In genomic region chr4:134119644-134120043, GRCm38 (mm10) we compare ENCODE assay signal across 10 mouse cellular contexts. TPM values are rescaled to one million over a fixed set of nuclear protein-coding genes. Genes with fewer than 3 reads are reported as not detected.
DNase-seq lines count a peak whose midpoint lies in the region; ATAC-seq and TF ChIP-seq lines count a peak whose summit lies in the region.
"Had no signal": no experiment of that assay in that cellular context is flagged by ENCODE, and none has a peak within 500 bp of the region (broad histone marks: within the 10 kb centered on the region; RNA-seq: fewer than 3 reads in every experiment).

No protein-coding gene starts in this region.

- no peak for TF ChIP-seq POLR2A in thymus, adult 2 months (IDR thresholded peaks at IDR 0.05; ENCODE audit: control insufficient read depth, extremely low read depth, insufficient read depth, low read length, poor library complexity)

- WGBS in midbrain, embryonic 10.5 days: 66% methylated on average over 9 of the region's 9 CpGs
- WGBS in midbrain, embryonic 15.5 days: 62% methylated on average over 9 of the region's 9 CpGs
- WGBS in thymus, adult 2 months: 61% methylated on average over 9 of the region's 9 CpGs

- no peaks in the 10 kb centered on the region for H3K9me3 ChIP-seq in midbrain, embryonic 10.5 days (replicated peaks)
- H3K9me3 ChIP-seq in midbrain, embryonic 15.5 days: no peaks in the 10 kb centered on the region

- peak overlapping the region; percentile 50 for H3K27ac ChIP-seq in midbrain, embryonic 10.5 days (replicated peaks)
- no peak overlapping the region for H3K27ac ChIP-seq in midbrain, embryonic 15.5 days
- peak overlapping the region; percentile 98 for H3K27ac ChIP-seq in thymus, adult 2 months (ENCODE audit: control insufficient read depth, insufficient read depth, low read length)

- TF ChIP-seq CTCF in thymus, adult 2 months (IDR thresholded peaks at IDR 0.05; ENCODE audit: borderline replicate concordance, control insufficient read depth, extremely low read depth, insufficient read depth, low read length, poor library complexity): no peak

- no peaks in the 10 kb centered on the region for H3K27me3 ChIP-seq in midbrain, embryonic 10.5 days (ENCODE audit: low read depth, poor library complexity, severe bottlenecking)
- no peaks in the 10 kb centered on the region for H3K27me3 ChIP-seq in midbrain, embryonic 15.5 days (replicated peaks)
- no peaks in the 10 kb centered on the region for H3K27me3 ChIP-seq in thymus, adult 2 months (ENCODE audit: control insufficient read depth, insufficient read depth, low read length)

- ATAC-seq in midbrain, embryonic 15.5 days (replicated peaks): no peak
- ATAC-seq in erythroblast, adult 5-6 weeks (replicated peaks; ENCODE audit: low FRiP score, poor library complexity, severe bottlenecking): 0 out of 2 replicates have a peak, but pooled peaks have one; percentile 33
- ATAC-seq in granulocyte monocyte progenitor cell, adult 5-6 weeks (replicated peaks; ENCODE audit: poor library complexity, severe bottlenecking): no peak

- H3K4me2 ChIP-seq in midbrain, embryonic 15.5 days: no peak overlapping the region

- no peak overlapping the region for H3K9ac ChIP-seq in midbrain, embryonic 15.5 days

- peaks cover 34% of the 10 kb centered on the region for H3K4me1 ChIP-seq in midbrain, embryonic 10.5 days
- H3K4me1 ChIP-seq in midbrain, embryonic 15.5 days: peaks cover 5% of the 10 kb centered on the region
- H3K4me1 ChIP-seq in thymus, adult 2 months (replicated peaks; ENCODE audit: control insufficient read depth, insufficient read depth, low read length): peaks cover 89% of the 10 kb centered on the region

- H3K36me3 ChIP-seq in midbrain, embryonic 10.5 days: no peaks in the 10 kb centered on the region
- H3K36me3 ChIP-seq in midbrain, embryonic 15.5 days (replicated peaks): no peaks in the 10 kb centered on the region
- no peaks in the 10 kb centered on the region for H3K36me3 ChIP-seq in thymus, adult 2 months (ENCODE audit: control insufficient read depth, insufficient read depth, low read length)

- DNase-seq in cerebellum, postnatal 25 days: peak; percentile 22 to 39
- no peak for DNase-seq in cerebellum, adult 11 months
- DNase-seq in midbrain, embryonic 10.5 days (ENCODE audit: low spot score): peak; percentile 37
- peak; percentile 59 for DNase-seq in thymus, adult 2 months
- DNase-seq in kidney, adult 18-20 months: no peak
- DNase-seq: layer of hippocampus, adult 9-11 months had no signal

- H3K4me3 ChIP-seq in midbrain, embryonic 10.5 days: no peak overlapping the region
- H3K4me3 ChIP-seq in midbrain, embryonic 15.5 days: no peak overlapping the region
- no peak overlapping the region for H3K4me3 ChIP-seq in thymus, adult 2 months (ENCODE audit: control insufficient read depth, insufficient read depth, low read length)
- H3K4me3 ChIP-seq: erythroblast, embryonic 14.5 days had no signal

RNA-seq across cellular contexts. Expression of gene Sh3bgrl3, which starts 8.9 kb away (rescaled TPM):
- polyA plus RNA-seq in midbrain, embryonic 10.5 days (2016; fragmentation: Nextera tagmentation; extraction: Ambion mirVana): 302 and 324 TPM in 2 replicates
- 386 and 393 TPM in 2 replicates for polyA plus RNA-seq in midbrain, embryonic 15.5 days (2015; fragmentation: Nextera tagmentation; extraction: Ambion mirVana)
- total RNA-seq in erythroblast, adult 5-6 weeks (2015; ENCODE audit: low replicate concordance): 231 and 242 TPM in 2 replicates
- 56.2 and 119 TPM in 2 replicates for total RNA-seq in erythroblast, adult 5-6 weeks (2017; ENCODE audit: low replicate concordance)
- polyA plus RNA-seq in thymus, adult 2 months (2012; rRNA removed): 1,368 and 1,549 TPM in 2 replicates
- total RNA-seq in granulocyte monocyte progenitor cell, adult 5-6 weeks (2014; fragmentation: Nextera tagmentation): 841 and 871 TPM in 2 replicates
- total RNA-seq in granulocyte monocyte progenitor cell, adult 5-6 weeks (2017): 333 and 394 TPM in 2 replicates

RNA-seq across cellular contexts. Expression of gene Ubxn11, which starts 17.3 kb away (rescaled TPM):
- 4.8 and 6.5 TPM in 2 replicates for polyA plus RNA-seq in midbrain, embryonic 10.5 days (2016; fragmentation: Nextera tagmentation; extraction: Ambion mirVana)
- polyA plus RNA-seq in midbrain, embryonic 15.5 days (2015; fragmentation: Nextera tagmentation; extraction: Ambion mirVana): 17.2 and 19.1 TPM in 2 replicates
- 0.84 TPM in 1 of 2 replicates, not detected in the other for total RNA-seq in erythroblast, adult 5-6 weeks (2015; ENCODE audit: low replicate concordance)
- total RNA-seq in erythroblast, adult 5-6 weeks (2017; ENCODE audit: low replicate concordance): 2.4 TPM in 1 of 2 replicates, not detected in the other
- 91.3 and 120 TPM in 2 replicates for polyA plus RNA-seq in thymus, adult 2 months (2012; rRNA removed)
- total RNA-seq in granulocyte monocyte progenitor cell, adult 5-6 weeks (2014; fragmentation: Nextera tagmentation): 14.4 and 30.2 TPM in 2 replicates
- 4.8 and 11.2 TPM in 2 replicates for total RNA-seq in granulocyte monocyte progenitor cell, adult 5-6 weeks (2017)

RNA-seq across cellular contexts. Expression of gene Cd52, which starts 24.8 kb away (rescaled TPM):
- polyA plus RNA-seq in midbrain, embryonic 10.5 days (2016; fragmentation: Nextera tagmentation; extraction: Ambion mirVana): 5.1 TPM in 2 replicates
- polyA plus RNA-seq in midbrain, embryonic 15.5 days (2015; fragmentation: Nextera tagmentation; extraction: Ambion mirVana): 2.1 and 2.8 TPM in 2 replicates
- total RNA-seq in erythroblast, adult 5-6 weeks (2015; ENCODE audit: low replicate concordance): 324 and 347 TPM in 2 replicates
- 146 and 324 TPM in 2 replicates for total RNA-seq in erythroblast, adult 5-6 weeks (2017; ENCODE audit: low replicate concordance)
- 355 and 480 TPM in 2 replicates for polyA plus RNA-seq in thymus, adult 2 months (2012; rRNA removed)
- total RNA-seq in granulocyte monocyte progenitor cell, adult 5-6 weeks (2014; fragmentation: Nextera tagmentation): 240 and 247 TPM in 2 replicates
- total RNA-seq in granulocyte monocyte progenitor cell, adult 5-6 weeks (2017): 259 and 330 TPM in 2 replicates

RNA-seq across cellular contexts. Expression of gene Crybg2, which starts 59.0 kb away (rescaled TPM):
- polyA plus RNA-seq in midbrain, embryonic 10.5 days (2016; fragmentation: Nextera tagmentation; extraction: Ambion mirVana): 2.0 TPM in 2 replicates
- 2.4 and 4.2 TPM in 2 replicates for polyA plus RNA-seq in midbrain, embryonic 15.5 days (2015; fragmentation: Nextera tagmentation; extraction: Ambion mirVana)
- total RNA-seq in erythroblast, adult 5-6 weeks (2015; ENCODE audit: low replicate concordance): not detected in 2 replicates
- total RNA-seq in erythroblast, adult 5-6 weeks (2017; ENCODE audit: low replicate concordance): not detected in 2 replicates
- 4.4 and 5.7 TPM in 2 replicates for polyA plus RNA-seq in thymus, adult 2 months (2012; rRNA removed)
- 0.38 and 1.3 TPM in 2 replicates for total RNA-seq in granulocyte monocyte progenitor cell, adult 5-6 weeks (2014; fragmentation: Nextera tagmentation)
- not detected in 2 replicates for total RNA-seq in granulocyte monocyte progenitor cell, adult 5-6 weeks (2017)
- polyA plus RNA-seq: erythroblast, embryonic 14.5 days had no signal

Comparison
In these comparisons a context has a peak if more than half of its experiments do, and no peak if none do; other contexts are left out.
1. DNase-seq: peak in cerebellum, postnatal 25 days (2 of 2), midbrain, embryonic 10.5 days (single experiment) and thymus, adult 2 months (single experiment); none in cerebellum, adult 11 months (single experiment) and kidney, adult 18-20 months (single experiment).
2. RNA of gene Cd52, which starts 24.8 kb away (polyA plus RNA-seq): 355 to 480 TPM in thymus, adult 2 months; 5.1 TPM in midbrain, embryonic 10.5 days and 2.1 to 2.8 TPM in midbrain, embryonic 15.5 days; every median in the first group is over 10 times any median in the second.